Mouse (Mus musculus) heart, postnatal 0 days (tissue): ENCODE results near the gene Bmp2k.

Experiments
- CTCF ChIP-seq: IDR thresholded peaks from 2 replicates; pipeline ENCODE4 v1.5.1; 2016; ENCODE audit warnings: antibody characterized with exemption, control low read depth, low read depth
- EP300 ChIP-seq: IDR thresholded peaks from 2 replicates; pipeline ENCODE4 v1.6.1; 2016; ENCODE audit warnings: antibody characterized with exemption, low read depth

DNA sequence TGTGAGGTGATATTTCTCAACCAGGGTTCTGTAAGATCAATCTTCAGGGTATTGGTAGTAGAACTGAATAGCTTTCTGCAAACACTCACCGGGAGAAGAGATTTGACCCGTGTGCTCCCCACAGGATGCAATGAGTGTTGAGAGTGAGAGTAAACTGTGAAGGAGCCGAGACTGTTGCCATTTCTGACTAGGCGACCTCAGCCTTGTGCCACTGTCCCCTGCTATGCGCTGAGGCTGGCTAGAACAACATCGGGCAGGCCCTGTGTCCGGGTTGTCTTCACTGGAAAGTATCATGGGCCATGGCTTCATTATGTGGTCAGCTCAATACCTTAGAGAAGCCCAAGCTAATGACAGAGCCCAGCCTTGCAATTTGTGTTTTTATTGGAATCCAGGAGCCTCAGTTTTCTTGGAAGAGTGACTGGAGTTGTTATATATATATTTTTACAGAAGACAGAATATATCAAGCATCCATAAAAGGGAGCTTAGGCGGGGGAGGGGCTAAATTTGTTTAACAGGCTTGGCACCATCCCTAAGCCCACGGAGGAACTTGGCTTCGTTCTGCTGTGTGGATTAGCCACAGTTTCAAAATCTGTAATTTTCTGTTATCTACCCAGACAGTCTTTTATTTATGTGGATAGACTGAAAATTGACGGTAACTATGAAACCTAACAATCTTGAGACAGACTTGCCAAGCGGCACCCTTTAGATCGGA lies 18.0 kb upstream of the Bmp2k start:
- TF ChIP-seq CTCF = no peak
- TF ChIP-seq EP300 = no peak
